Mouse (Mus musculus) brain, embryonic 14.5 days (tissue): Measurements from ENCODE around the gene Arhgef2.

Source experiments
- CTCF ChIP-seq: fragments of 200-500 bp; IDR thresholded peaks from 2 replicates; pipeline ENCODE4 v1.5.1; 2012; ENCODE audit warnings: inconsistent platforms, mild to moderate bottlenecking, moderate library complexity, borderline replicate concordance; ENCODE audit not compliant: insufficient read depth, insufficient read length; ENCODE audit errors: extremely low read depth
- POLR2A ChIP-seq: fragments of 200-500 bp; IDR thresholded peaks from 2 replicates; pipeline ENCODE4 v1.6.1; 2012; ENCODE audit warnings: mild to moderate bottlenecking, inconsistent platforms, borderline replicate concordance; ENCODE audit not compliant: poor library complexity, insufficient read depth, insufficient read length, severe bottlenecking; ENCODE audit errors: extremely low read depth

GRCm38 (mm10) chr3:88604863-88605262, 903 bp upstream of the Arhgef2 start:
- no peak for TF ChIP-seq POLR2A
- TF ChIP-seq CTCF: no peak
